Mouse (Mus musculus) ES-Bruce4 (cell line): ENCODE results near the gene Hspd1. TPM values are rescaled to one million over a fixed set of nuclear protein-coding genes. Genes with fewer than 3 reads are reported as not detected.

ENCODE experiments used
- H3K27ac ChIP-seq: 2 replicates; pipeline ENCODE4 v1.5.1; 2012; ENCODE audit warnings: low read length, inconsistent platforms; ENCODE audit not compliant: insufficient read depth
- H3K27me3 ChIP-seq: 2 replicates; pipeline ENCODE4 v1.6.1; 2012; ENCODE audit warnings: mild to moderate bottlenecking, low read length, inconsistent platforms; ENCODE audit not compliant: control insufficient read depth, poor library complexity, insufficient read depth, severe bottlenecking
- H3K36me3 ChIP-seq: 2 replicates; pipeline ENCODE4 v1.6.1; 2012; ENCODE audit warnings: inconsistent platforms, mild to moderate bottlenecking, low read length, moderate library complexity; ENCODE audit not compliant: control insufficient read depth, poor library complexity, insufficient read depth, severe bottlenecking
- H3K4me1 ChIP-seq: one replicate; pipeline ENCODE4 v1.8.1; 2011; ENCODE audit warnings: low read length; ENCODE audit not compliant: control insufficient read depth, insufficient read depth
- H3K4me3 ChIP-seq: 2 replicates; pipeline ENCODE4 v1.5.1; 2011; ENCODE audit warnings: low read depth, mild to moderate bottlenecking, low read length
- H3K9ac ChIP-seq: 2 replicates; pipeline ENCODE4 v1.6.1; 2012; ENCODE audit warnings: low read depth, mild to moderate bottlenecking, inconsistent platforms; ENCODE audit not compliant: poor library complexity, severe bottlenecking
- H3K9me3 ChIP-seq: replicated peaks from 2 replicates; pipeline ENCODE4 v1.6.1; 2012; ENCODE audit warnings: mild to moderate bottlenecking, low read length, inconsistent platforms; ENCODE audit not compliant: control insufficient read depth, poor library complexity, insufficient read depth, severe bottlenecking
- CTCF ChIP-seq: IDR thresholded peaks from one replicate; pipeline ENCODE4 v1.8.1; 2011; ENCODE audit warnings: low read depth, low read length
- EP300 ChIP-seq: IDR thresholded peaks from 2 replicates; pipeline ENCODE4 v1.6.1; 2011; ENCODE audit warnings: low read depth, low read length; ENCODE audit not compliant: insufficient read depth
- POLR2A ChIP-seq: IDR thresholded peaks from one replicate; pipeline ENCODE4 v1.8.1; 2011; ENCODE audit warnings: low read length; ENCODE audit not compliant: insufficient read depth
- polyA plus RNA-seq: library from polyadenylated mRNA; stranded (reverse); fragments of >200 nt; gene quantifications from 2 replicates; pipeline ENCODE4 v1.2.4, GENCODE M21; 2011; ENCODE audit warnings: low read depth; ENCODE audit not compliant: missing spikeins, insufficient read depth, insufficient read length

Hspd1 gene
- polyA plus RNA-seq, 1 experiment, result 704 TPM

DNA sequence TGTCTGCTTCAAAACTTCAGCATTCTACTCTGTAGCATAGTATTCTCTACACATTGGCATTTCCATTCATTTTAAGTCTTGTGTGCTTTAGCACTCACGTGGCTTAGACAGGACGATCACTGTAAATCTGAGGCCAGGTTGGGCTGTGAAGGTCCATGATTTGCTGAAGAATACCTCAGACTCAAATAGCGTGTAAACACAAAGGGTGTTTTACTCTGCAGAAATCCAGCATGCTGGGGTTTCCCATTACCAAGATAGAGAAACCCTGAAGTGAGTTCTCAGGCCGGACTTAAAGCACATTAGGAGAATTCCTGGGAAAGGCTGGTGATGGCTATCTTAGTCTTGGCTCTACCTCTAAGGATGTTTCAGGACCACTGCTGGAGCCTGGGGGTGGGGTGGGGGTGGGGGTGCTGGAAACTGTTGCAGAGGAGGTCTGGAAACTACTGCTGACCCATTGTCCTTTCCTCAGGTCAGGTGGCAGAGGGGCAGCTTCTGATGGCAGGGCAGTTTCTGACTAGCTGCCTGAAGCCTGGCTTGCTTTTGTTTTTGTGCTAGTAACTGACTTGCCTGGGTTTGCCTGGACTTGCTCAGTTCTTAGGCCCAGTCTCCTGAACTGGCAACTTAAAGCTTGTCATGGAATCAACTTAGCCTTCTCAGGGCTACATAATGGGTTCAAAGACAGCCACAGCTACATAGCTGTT, 21.2 kb upstream of the Hspd1 start:
- Histone ChIP-seq H3K27ac (peak overlapping the region; percentile 82), H3K9me3 (no peaks in the 10 kb centered on the region), H3K27me3 (no peaks in the 10 kb centered on the region), H3K36me3 (no peaks in the 10 kb centered on the region), H3K9ac (peak overlapping the region; percentile 45; the same call in 1 of the 2 replicates), H3K4me1 (peaks cover 3% of the 10 kb centered on the region), H3K4me3 (no peak overlapping the region)
- no peak for TF ChIP-seq POLR2A
- peak; percentile 94 for TF ChIP-seq EP300

DNA sequence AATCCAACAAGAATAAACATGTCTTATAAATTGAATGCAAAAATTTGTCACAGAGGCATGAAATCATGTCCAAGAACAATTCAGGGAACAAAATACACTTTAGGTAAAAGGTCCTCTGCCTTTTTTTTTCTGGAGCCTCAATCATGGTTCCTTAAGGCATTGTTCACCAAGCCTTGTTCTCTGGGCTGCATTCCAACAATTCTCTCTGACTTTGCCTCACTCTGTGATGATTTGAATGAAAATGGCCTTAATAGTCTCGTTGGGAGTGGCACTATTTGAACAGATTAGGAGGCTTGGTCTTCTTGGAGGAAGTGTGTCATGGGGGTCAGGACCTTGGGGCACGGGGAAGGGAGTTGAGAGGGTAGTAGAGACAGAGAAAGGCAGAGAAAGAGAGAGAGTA, 20.4 kb upstream of the Hspd1 start:
- Histone ChIP-seq H3K4me3 (no peak overlapping the region), H3K27me3 (no peaks in the 10 kb centered on the region), H3K9ac (peak overlapping the region; percentile 45; the same call in 1 of the 2 replicates), H3K9me3 (no peaks in the 10 kb centered on the region), H3K4me1 (peaks cover 5% of the 10 kb centered on the region), H3K36me3 (no peaks in the 10 kb centered on the region), H3K27ac (peak overlapping the region; percentile 82)
- no peak for TF ChIP-seq CTCF
- no peak for TF ChIP-seq POLR2A
- TF ChIP-seq EP300, result peak; percentile 88

DNA sequence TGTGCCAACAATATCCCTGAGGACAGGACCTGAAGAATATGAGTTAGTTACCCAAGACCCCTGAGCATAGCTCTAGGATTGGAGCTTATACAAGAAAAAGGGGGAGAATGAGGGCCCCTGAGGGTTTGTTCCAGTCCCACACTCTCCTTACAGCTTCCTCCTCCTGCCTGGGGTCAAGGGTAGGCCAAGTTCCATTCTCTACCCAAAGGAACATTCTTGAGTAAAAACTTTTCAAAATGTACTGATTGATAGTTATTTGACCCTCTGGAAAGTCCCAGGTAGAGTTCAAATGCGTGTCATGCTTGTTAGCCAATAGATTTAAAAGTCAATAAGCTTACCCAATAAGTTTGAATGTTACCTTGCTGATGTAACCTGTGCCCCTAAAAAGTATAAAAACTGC, 19.6 kb upstream of the Hspd1 start:
- peak overlapping the region; percentile 82 for H3K27ac ChIP-seq
- TF ChIP-seq EP300 (0 out of 2 replicates have a peak, but pooled peaks have one; percentile 27), CTCF (no peak), POLR2A (no peak)
- no peaks in the 10 kb centered on the region for H3K9me3 ChIP-seq

DNA sequence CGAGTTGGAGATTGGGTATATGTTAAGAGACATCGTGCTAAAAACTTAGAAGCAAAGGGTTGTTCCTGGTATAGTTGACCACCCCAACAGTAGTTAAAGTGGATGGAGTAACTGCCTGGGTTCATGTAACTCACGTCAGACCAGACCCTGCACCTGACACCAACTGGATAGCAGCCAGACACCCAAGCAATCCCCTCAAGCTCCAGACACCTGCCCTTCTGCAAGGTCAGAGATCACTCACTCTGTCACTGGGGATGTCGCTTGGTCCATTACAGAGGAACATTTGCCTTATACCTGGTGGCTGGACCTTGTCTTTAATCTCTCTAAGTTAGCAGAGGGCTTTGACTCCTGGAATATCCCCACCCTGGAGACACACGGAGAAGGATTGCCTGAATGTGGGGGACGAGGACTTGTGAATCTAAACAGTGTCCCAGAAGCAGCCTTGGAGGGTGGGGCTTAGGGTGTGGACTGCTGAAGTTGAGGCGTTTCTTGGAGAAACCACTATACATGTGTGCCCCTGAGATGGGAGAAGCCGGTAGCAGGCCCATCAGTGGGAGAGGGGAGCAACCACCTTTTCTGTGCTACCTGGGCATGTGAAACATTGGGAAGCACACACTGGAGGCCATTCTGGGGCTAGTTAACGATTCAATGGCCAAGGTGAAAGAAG, 19.0 kb upstream of the Hspd1 start:
- Histone ChIP-seq H3K9me3 (no peaks in the 10 kb centered on the region), H3K36me3 (no peaks in the 10 kb centered on the region), H3K27ac (peak overlapping the region; percentile 82), H3K27me3 (no peaks in the 10 kb centered on the region), H3K4me3 (no peak overlapping the region), H3K4me1 (peaks cover 5% of the 10 kb centered on the region), H3K9ac (no peak overlapping the region)
- peak; percentile 84 for TF ChIP-seq EP300
- TF ChIP-seq POLR2A, result no peak

More for the DNA sequence above, 19.6 kb upstream of the Hspd1 start:
- Histone ChIP-seq H3K4me1 (peaks cover 5% of the 10 kb centered on the region), H3K36me3 (no peaks in the 10 kb centered on the region), H3K9ac (peak overlapping the region; percentile 38; the same call in 1 of the 2 replicates), H3K27me3 (no peaks in the 10 kb centered on the region), H3K4me3 (no peak overlapping the region)

DNA sequence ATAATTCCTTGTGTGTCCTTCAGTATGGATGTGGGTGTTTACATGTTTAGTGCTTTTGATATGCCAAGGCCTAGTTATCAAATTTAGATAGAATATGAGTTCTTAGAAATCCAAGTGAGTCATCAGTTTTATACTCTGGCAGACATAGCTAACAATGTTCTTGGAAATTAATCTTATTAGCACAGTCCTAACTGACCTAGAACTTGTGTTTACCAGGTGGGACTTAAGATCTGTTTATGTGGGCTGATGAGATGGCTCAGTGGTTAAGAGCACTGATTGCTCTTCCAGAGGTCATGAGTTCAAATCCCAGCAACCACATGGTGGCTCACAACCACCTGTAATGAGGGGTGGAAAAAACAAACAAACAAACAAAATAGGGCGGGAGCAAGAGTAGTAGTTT, 4.4 kb upstream of the Hspd1 start:
- TF ChIP-seq CTCF, result no peak
- TF ChIP-seq POLR2A, result no peak
- TF ChIP-seq EP300, result no peak
- H3K27me3 ChIP-seq, result no peaks in the 10 kb centered on the region
- no peak overlapping the region for H3K9ac ChIP-seq
- H3K4me1 ChIP-seq, result no peaks in the 10 kb centered on the region
- H3K4me3 ChIP-seq, result no peak overlapping the region
- peaks cover 29% of the 10 kb centered on the region for H3K36me3 ChIP-seq
- no peaks in the 10 kb centered on the region for H3K9me3 ChIP-seq
- no peak overlapping the region for H3K27ac ChIP-seq

DNA sequence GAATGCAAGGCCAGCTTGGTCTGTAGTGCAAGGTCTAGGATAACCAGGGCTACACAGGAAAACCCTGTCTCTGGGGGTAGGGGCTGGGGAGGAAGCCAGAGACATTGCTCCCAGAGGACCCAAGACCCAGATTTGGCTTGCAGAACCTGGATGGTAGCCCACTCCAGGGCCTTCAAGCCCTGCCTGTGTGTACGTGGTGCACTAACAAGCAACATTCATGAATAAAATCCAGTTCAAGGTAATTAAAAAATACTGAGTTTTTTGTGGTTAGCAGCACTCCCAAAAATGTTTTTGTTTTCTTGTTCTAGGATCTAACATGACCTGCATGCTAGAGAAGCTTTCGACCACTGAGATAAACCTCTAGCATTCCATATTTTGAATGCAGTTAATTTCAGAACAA, 4.0 kb upstream of the Hspd1 start:
- Histone ChIP-seq H3K4me3 (no peak overlapping the region), H3K9ac (no peak overlapping the region), H3K36me3 (peaks cover 29% of the 10 kb centered on the region), H3K9me3 (no peaks in the 10 kb centered on the region), H3K27ac (no peak overlapping the region), H3K27me3 (no peaks in the 10 kb centered on the region), H3K4me1 (no peaks in the 10 kb centered on the region)
- TF ChIP-seq CTCF (no peak), EP300 (no peak), POLR2A (no peak)
